Mouse (Mus musculus) cortical plate, adult 2 months (tissue): Measurements from ENCODE around the gene Zfp672. TPM values are rescaled to one million over a fixed set of nuclear protein-coding genes. Genes with fewer than 3 reads are reported as not detected.

ENCODE experiments used
- H3K27ac ChIP-seq: fragments of 200-500 bp; 2 replicates; pipeline ENCODE4 v1.5.1; 2012; ENCODE audit warnings: low read length, control low read depth, inconsistent platforms; ENCODE audit not compliant: insufficient read depth
- H3K4me1 ChIP-seq: fragments of 200-500 bp; 2 replicates; pipeline ENCODE4 v1.6.1; 2011; ENCODE audit warnings: low read length; ENCODE audit not compliant: control insufficient read depth, insufficient read depth
- H3K4me3 ChIP-seq: fragments of 200-500 bp; 2 replicates; pipeline ENCODE4 v1.5.1; 2011; ENCODE audit warnings: mild to moderate bottlenecking, low read length, control low read depth; ENCODE audit not compliant: insufficient read depth
- CTCF ChIP-seq: fragments of 200-500 bp; IDR thresholded peaks from 2 replicates; pipeline ENCODE4 v1.5.1; 2011; ENCODE audit warnings: mild to moderate bottlenecking, control low read depth, low read length; ENCODE audit not compliant: insufficient read depth; ENCODE audit errors: extremely low read depth
- POLR2A ChIP-seq: fragments of 200-500 bp; IDR thresholded peaks from 2 replicates; pipeline ENCODE4 v1.6.1; 2011; ENCODE audit warnings: mild to moderate bottlenecking, low read length, control low read depth; ENCODE audit not compliant: insufficient read depth; ENCODE audit errors: extremely low read depth
- polyA plus RNA-seq: library from polyadenylated mRNA; depleted of rRNA; stranded (reverse); fragments of >200 nt; gene quantifications from 2 replicates; pipeline ENCODE4 v1.2.3, GENCODE M21; 2012; rRNA removed

The Zfp672 gene
- polyA plus RNA-seq, 1 experiment, result 50.2 TPM

DNA sequence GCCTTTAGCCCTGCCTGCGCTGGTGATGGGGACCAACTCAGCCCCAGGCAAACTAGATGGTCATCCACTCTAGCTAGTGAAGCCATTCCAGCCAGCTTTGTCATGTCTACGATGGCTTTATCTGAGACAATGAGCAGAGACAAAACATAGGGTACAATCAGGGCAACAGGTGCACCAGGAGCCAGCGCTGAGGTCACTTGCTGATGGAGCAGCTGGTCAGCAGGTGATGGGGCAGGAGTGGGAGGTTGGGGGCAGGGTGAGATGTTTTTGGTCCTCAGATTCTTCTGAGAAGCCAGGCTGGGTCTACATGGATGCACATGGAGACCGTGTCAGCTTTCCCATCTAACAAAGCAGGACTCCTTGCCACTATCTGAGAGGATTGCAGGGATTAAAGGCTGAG lies 39.3 kb downstream of the Zfp672 start:
- TF ChIP-seq CTCF, result no peak
- no peak for TF ChIP-seq POLR2A
- Histone ChIP-seq H3K4me3 (no peak overlapping the region), H3K4me1 (no peaks in the 10 kb centered on the region), H3K27ac (no peak overlapping the region)

DNA sequence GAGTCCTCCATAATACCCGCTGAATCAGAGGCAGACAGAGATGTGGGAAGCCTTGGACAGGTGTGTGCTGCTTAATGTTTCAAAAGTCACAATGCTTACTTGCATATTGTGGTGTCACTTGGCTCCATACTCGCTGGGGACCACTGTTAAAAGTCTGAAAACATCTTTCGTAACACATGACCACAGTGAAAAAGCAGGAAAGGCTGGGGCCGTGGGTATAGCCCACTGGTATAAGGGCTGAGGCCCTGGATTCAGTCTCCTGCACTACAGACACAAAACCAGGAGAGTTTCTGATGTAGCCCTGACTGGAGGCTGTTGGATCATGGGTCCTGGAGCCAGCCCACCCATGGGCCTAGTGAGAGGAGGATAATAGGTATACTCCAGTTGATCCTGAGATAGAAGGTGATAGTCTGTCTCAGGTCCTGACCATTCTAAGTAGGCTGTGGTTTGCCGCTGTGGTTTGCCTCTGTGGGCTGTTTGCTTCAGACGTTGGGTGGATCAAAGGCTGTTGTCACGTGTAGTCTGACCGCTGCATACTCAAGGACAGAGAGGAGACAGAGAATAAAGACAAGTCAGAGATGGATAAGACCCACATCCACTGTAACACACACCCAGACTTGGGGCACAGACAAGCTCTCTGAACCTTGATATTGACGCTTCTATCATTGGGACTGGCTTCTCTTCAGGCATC lies 40.0 kb downstream of the Zfp672 start:
- H3K4me3 ChIP-seq, result no peak overlapping the region
- no peak for TF ChIP-seq CTCF
- no peak for TF ChIP-seq POLR2A
- no peaks in the 10 kb centered on the region for H3K4me1 ChIP-seq
- H3K27ac ChIP-seq, result no peak overlapping the region

DNA sequence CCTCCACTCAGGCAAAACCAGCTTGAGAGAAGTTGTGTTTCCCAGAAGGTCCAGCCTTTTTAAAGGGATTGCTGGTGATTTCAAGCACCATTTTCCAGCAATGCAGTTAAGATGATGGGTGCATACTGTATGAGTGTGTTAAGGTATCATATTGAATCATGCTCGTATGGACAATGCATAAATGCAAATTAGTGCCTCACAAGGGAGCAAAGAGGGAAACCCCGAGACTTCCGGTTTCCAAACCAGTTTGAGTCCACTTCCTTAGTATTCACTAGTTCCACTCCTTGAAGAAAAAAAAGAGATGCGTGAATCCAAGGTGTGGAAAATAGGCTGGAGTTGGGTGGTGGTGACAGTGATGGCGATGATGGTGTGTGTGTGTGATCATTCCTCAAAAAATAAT lies 47.6 kb downstream of the Zfp672 start:
- Histone ChIP-seq H3K4me3 (no peak overlapping the region), H3K27ac (no peak overlapping the region)
- TF ChIP-seq CTCF (no peak), POLR2A (no peak)

DNA sequence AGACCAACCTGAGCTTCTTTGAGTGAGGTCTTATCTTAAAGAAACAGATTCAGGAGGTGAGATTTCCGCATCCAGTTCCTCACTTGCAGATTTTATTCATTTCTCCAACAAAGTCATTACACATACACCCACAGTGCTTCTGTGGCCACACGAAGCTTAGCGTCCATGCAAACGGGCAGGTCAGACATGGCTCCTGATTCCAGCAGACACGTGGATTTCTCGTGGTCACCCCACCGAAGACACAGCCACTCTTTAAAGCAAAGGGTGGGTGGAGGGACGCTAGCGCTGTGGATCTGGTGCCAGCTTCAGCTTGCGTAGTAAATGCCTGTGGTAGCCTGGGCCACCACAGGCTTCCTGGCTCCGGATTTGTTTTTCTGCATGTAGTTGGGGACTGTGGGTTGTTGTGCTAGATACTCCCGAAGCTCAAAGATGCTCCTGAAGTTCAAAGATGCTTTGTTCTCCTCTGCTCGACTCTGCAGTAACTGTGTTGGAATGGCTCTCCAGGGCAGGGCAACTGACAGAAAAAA lies 48.1 kb downstream of the Zfp672 start:
- H3K27ac ChIP-seq, result no peak overlapping the region
- H3K4me3 ChIP-seq, result no peak overlapping the region
- H3K4me1 ChIP-seq, result no peaks in the 10 kb centered on the region
- no peak for TF ChIP-seq POLR2A
- no peak for TF ChIP-seq CTCF

More for the DNA sequence above, 47.6 kb downstream of the Zfp672 start:
- no peaks in the 10 kb centered on the region for H3K4me1 ChIP-seq

DNA sequence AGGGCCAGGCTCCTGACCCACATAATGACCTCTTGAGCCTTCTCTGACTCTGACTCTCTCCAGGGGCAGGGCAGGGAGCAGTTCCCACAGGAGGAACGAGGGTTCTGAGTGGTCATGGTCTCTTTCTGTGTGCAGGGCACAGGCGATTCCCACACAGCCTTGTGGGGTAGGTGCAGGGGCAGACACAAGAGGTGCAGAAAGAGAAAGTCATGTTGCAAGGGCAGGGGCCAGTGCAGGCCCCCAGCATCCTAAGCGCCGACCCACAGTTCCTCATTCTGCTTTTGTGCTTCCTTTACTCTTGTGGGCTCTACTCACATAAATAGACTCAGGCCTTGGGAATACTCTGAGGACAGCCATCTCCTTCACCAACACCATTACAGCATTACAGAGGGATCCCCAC lies 54.4 kb downstream of the Zfp672 start:
- H3K4me1 ChIP-seq, result no peaks in the 10 kb centered on the region
- no peak overlapping the region for H3K27ac ChIP-seq
- TF ChIP-seq CTCF (no peak), POLR2A (no peak)
- H3K4me3 ChIP-seq, result no peak overlapping the region

DNA sequence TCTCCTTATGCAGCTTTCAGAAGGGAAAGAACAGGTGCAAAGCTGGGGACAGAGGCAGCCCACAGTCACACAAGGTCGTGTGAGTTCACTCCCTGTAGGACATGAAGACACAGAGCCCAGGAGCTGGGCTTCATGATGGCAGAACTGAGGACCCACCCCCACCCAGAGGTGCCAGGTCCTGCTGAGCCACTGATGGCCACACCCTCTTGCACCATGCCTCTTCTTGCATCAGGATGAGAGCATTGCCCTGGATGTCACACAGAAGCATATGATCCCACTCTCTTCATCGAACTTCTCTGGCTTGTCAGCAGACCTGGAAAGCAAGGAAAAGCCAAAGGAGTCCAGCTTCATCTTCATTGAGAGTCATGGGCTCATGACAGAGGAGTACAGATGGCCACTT lies 55.6 kb downstream of the Zfp672 start, which contains the start of gene 4930438A08Rik:
4930438A08Rik (plus strand) TSS at position 228 of the 400 bp plus-strand sequence.
- H3K4me3 ChIP-seq, result no peak within 1 kb of the TSS
- H3K4me1 ChIP-seq, result no peaks in the 10 kb centered on the region
- TF ChIP-seq CTCF, result no peak
- no peak for TF ChIP-seq POLR2A
- H3K27ac ChIP-seq, result no peak within 1 kb of the TSS

DNA sequence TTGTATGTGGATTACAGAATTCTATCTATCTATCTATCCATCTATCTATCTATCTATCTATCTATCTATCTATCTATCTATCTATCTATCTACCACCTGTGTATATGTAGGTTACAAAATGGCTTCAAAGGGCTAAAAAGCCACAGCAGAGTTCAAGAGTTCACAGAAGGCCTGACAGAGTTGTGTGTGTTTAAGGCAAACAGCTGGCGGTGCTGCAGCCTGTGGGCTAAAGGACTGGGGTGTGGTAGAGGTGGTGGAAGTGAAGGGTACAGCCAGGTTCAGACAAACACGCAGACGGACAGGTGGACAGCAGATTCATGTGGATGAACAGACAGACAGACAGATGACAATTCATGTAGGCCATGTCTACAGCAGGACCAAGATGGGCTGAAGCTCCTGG lies 61.9 kb downstream of the Zfp672 start:
- H3K4me1 ChIP-seq, result no peaks in the 10 kb centered on the region
- no peak overlapping the region for H3K27ac ChIP-seq
- TF ChIP-seq POLR2A (no peak), CTCF (no peak)
- H3K4me3 ChIP-seq, result no peak overlapping the region

Other genes starting within 250 kb of the Zfp672 start
- not detected in 2 replicates for gene Gm12248, start 237.2 kb downstream of the Zfp672 start, polyA plus RNA-seq
- 75.1 and 81.7 TPM in 2 replicates for gene Cnot8, start 226.2 kb downstream of the Zfp672 start, polyA plus RNA-seq
- gene Gemin5, start 161.8 kb downstream of the Zfp672 start, polyA plus RNA-seq, result 8.6 and 9.5 TPM in 2 replicates
- gene Mrpl22, start 158.7 kb downstream of the Zfp672 start, polyA plus RNA-seq, result 50.0 and 50.1 TPM in 2 replicates
- gene Igtp, start 130.8 kb downstream of the Zfp672 start, polyA plus RNA-seq, result 9.0 and 9.6 TPM in 2 replicates
- 4.0 and 5.7 TPM in 2 replicates for gene Irgm2, start 130.7 kb downstream of the Zfp672 start, polyA plus RNA-seq
- gene 4930438A08Rik, start 55.5 kb downstream of the Zfp672 start, polyA plus RNA-seq, result not detected in 2 replicates
- 65.6 and 77.1 TPM in 2 replicates for gene Zfp692, start 23.3 kb downstream of the Zfp672 start, polyA plus RNA-seq
- 42.4 and 44.6 TPM in 2 replicates for gene Sh3bp5l, start 385 bp upstream of the Zfp672 start, polyA plus RNA-seq
- gene Lypd8, start 48.7 kb upstream of the Zfp672 start, polyA plus RNA-seq, result 0.08 and 0.11 TPM in 2 replicates
- gene 1810065E05Rik, start 90.8 kb upstream of the Zfp672 start, polyA plus RNA-seq, result not detected in 2 replicates
- gene Gm12253, start 102.2 kb upstream of the Zfp672 start, polyA plus RNA-seq, result not detected in 2 replicates
- gene Lypd9, start 122.6 kb upstream of the Zfp672 start, polyA plus RNA-seq, result not detected in 2 replicates
- gene Olfr30, start 131.9 kb upstream of the Zfp672 start, polyA plus RNA-seq, result not detected in 2 replicates
- not detected in 2 replicates for gene Olfr332, start 162.2 kb upstream of the Zfp672 start, polyA plus RNA-seq
- not detected in 2 replicates for gene Olfr331, start 172.2 kb upstream of the Zfp672 start, polyA plus RNA-seq
- gene Olfr330, start 204.5 kb upstream of the Zfp672 start, polyA plus RNA-seq, result not detected in 2 replicates
- gene Olfr329-ps, start 216.1 kb upstream of the Zfp672 start, polyA plus RNA-seq, result 0.08 TPM in 1 of 2 replicates, not detected in the other
- 0.06 TPM in 1 of 2 replicates, not detected in the other for gene Olfr328, start 225.3 kb upstream of the Zfp672 start, polyA plus RNA-seq
- gene Olfr224, start 240.2 kb upstream of the Zfp672 start, polyA plus RNA-seq, result not detected in 2 replicates
- gene Olfr325, start 247.4 kb upstream of the Zfp672 start, polyA plus RNA-seq, result not detected in 2 replicates